Mouse (Mus musculus) midbrain, embryonic 16.5 days (tissue): ENCODE results near the gene Rhof. TPM values are rescaled to one million over a fixed set of nuclear protein-coding genes. Genes with fewer than 3 reads are reported as not detected.

Source experiments
- ATAC-seq: fragments of 200-750 bp; cut with Nextera tagmentation; 2 replicates; pipeline ENCODE4 v1.8.0; 2017; ENCODE audit warnings: moderate TSS enrichment
- H3K27ac ChIP-seq: fragments of 300-500 bp; sonication (generic); 2 replicates; pipeline ENCODE4 v1.5.1; 2014; ENCODE audit warnings: mild to moderate bottlenecking, low read length, mixed read lengths
- H3K27me3 ChIP-seq: fragments of 300-500 bp; sonication (generic); 2 replicates; pipeline ENCODE4 v1.6.1; 2014; ENCODE audit warnings: low read depth, low read length, mixed read lengths; ENCODE audit not compliant: control insufficient read depth, insufficient read depth
- H3K36me3 ChIP-seq: fragments of 300-500 bp; sonication (generic); 2 replicates; pipeline ENCODE4 v1.6.1; 2014; ENCODE audit warnings: mild to moderate bottlenecking, low read length, moderate library complexity, mixed read lengths; ENCODE audit not compliant: control insufficient read depth, insufficient read depth
- H3K4me1 ChIP-seq: fragments of 300-500 bp; sonication (generic); 2 replicates; pipeline ENCODE4 v1.6.1; 2014; ENCODE audit warnings: mild to moderate bottlenecking, low read length, mixed read lengths; ENCODE audit not compliant: control insufficient read depth, insufficient read depth
- H3K4me2 ChIP-seq: fragments of 300-500 bp; sonication (generic); 2 replicates; pipeline ENCODE4 v1.6.1; 2014; ENCODE audit warnings: mild to moderate bottlenecking, low read length, mixed read lengths
- H3K4me3 ChIP-seq: fragments of 300-500 bp; sonication (generic); 2 replicates; pipeline ENCODE4 v1.5.1; 2014; ENCODE audit warnings: low read depth, mild to moderate bottlenecking, low read length, moderate library complexity, mixed read lengths
- H3K9ac ChIP-seq: fragments of 300-500 bp; sonication (generic); 2 replicates; pipeline ENCODE4 v1.6.1; 2014; ENCODE audit warnings: low read depth, low read length, mixed read lengths
- H3K9me3 ChIP-seq: fragments of 300-500 bp; sonication (generic); replicated peaks from 2 replicates; pipeline ENCODE4 v1.6.1; 2014; ENCODE audit warnings: mild to moderate bottlenecking, low read length, mixed read lengths; ENCODE audit not compliant: control insufficient read depth, poor library complexity, severe bottlenecking
- WGBS: fragments of 180-500 bp; shearing (Covaris S2); extraction: QIAGEN DNeasy Blood & Tissue Kit; methylation state at CpG from one replicate; pipeline ENCODE4 v1.1.7; 2014; 5-methylcytosine and 5-hydroxymethylcytosine counted together
- polyA plus RNA-seq: library from polyadenylated mRNA; unstranded; fragments of >200 nt; fragmentation: Nextera tagmentation; extraction: Ambion mirVana; gene quantifications from 2 replicates; pipeline ENCODE4 v1.2.1, GENCODE M21; 2015

Rhof gene
- polyA plus RNA-seq, 1 experiment from 2014 or later = 21.4 TPM

DNA sequence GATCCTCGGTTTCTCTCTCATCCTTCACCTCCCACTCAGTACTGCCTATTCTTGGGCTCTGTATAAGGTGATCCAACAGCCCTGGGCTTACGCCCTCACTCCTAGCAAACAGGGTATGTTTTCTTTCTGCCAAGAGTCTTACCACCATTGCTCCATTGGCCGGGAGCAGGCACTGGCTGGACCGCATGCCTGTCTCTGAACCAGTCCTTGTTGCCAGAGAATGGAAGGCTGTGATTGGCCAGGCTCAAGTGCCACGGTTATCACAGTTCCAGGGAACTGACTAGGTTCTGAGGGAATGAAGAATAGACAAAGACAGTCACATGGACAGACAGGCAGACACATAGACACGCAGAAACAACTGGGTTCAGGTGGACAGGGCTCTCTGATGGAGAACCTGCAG lies 27.7 kb downstream of the Rhof start:
- WGBS = 84% methylated on average over 6 of the region's 6 CpGs
- H3K4me2 ChIP-seq = no peak overlapping the region
- no peak for ATAC-seq

DNA sequence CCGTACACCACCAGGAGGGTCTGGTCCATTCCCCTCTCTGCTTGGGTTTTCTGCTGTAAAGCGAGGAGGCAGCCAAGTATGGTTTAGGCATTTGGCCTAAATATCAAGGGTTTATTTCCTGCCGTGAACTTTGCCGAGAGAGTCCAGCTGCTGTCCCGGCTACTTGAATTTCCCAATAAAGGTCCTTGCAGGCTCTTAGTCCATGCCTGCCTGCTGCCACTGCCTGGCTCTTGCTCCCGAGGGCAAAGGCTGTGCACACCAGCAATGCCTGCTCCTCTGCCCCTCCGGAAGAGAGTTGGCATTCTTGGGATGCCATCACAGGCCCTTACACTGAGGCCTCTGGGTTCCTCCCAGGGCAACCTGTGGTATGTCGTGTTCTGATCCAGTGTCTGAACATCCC lies 28.9 kb downstream of the Rhof start:
- 83% methylated on average over 8 of the region's 8 CpGs for WGBS
- Histone ChIP-seq H3K4me1 (no peaks in the 10 kb centered on the region), H3K27me3 (no peaks in the 10 kb centered on the region), H3K36me3 (peaks cover 16% of the 10 kb centered on the region), H3K4me3 (no peak overlapping the region), H3K9me3 (no peaks in the 10 kb centered on the region), H3K4me2 (no peak overlapping the region), H3K27ac (no peak overlapping the region), H3K9ac (no peak overlapping the region)
- no peak for ATAC-seq

More for the DNA sequence above, 27.7 kb downstream of the Rhof start:
- Histone ChIP-seq H3K4me1 (peaks cover 10% of the 10 kb centered on the region), H3K27me3 (no peaks in the 10 kb centered on the region), H3K36me3 (peaks cover 10% of the 10 kb centered on the region), H3K27ac (no peak overlapping the region), H3K9me3 (no peaks in the 10 kb centered on the region), H3K9ac (no peak overlapping the region), H3K4me3 (no peak overlapping the region)

DNA sequence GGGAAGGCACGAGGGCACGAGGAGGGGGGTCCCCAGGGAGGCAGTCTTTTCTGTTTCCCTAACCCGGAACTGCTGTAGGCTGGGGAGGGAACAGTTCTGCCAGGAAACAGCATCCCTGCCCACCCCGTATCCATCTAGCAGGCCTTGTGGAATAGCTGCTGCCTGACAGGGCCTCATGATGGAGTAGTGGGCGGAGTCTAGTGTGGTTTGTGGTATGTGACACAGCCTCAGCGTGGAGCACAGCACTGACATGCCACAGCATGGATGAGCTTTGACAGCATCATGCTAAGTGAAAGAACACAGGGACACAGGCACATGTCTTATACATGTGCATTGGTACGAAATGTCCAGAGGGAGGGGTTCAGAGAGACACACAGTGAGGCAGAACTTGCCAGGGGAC lies 30.1 kb downstream of the Rhof start:
- WGBS = 80% methylated on average over 7 of the region's 7 CpGs
- no peak overlapping the region for H3K4me3 ChIP-seq
- H3K27ac ChIP-seq = no peak overlapping the region
- H3K4me1 ChIP-seq = no peaks in the 10 kb centered on the region
- no peaks in the 10 kb centered on the region for H3K9me3 ChIP-seq
- H3K9ac ChIP-seq = no peak overlapping the region
- peaks cover 16% of the 10 kb centered on the region for H3K36me3 ChIP-seq
- H3K27me3 ChIP-seq = no peaks in the 10 kb centered on the region
- H3K4me2 ChIP-seq = no peak overlapping the region
- no peak for ATAC-seq

DNA sequence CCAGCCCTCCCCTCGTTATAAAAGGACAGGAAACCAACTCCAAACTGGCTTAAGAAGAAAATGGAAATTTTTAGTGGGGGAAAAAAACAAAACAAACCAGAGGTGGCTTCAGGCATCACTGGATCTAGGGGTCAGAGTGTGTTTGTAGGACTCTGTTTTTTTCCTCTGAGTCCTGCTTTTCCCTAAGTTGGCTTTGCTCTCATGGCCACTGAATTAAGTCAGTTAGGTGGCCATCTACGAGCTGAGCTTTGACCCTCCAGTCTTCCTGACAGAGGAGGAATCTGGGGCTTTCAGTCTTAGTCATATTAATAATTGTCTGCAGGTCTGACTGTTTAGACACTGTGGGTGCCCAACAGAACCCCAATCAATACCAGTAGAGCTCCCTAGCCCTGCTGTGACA lies 34.0 kb downstream of the Rhof start:
- no peaks in the 10 kb centered on the region for H3K4me1 ChIP-seq

DNA sequence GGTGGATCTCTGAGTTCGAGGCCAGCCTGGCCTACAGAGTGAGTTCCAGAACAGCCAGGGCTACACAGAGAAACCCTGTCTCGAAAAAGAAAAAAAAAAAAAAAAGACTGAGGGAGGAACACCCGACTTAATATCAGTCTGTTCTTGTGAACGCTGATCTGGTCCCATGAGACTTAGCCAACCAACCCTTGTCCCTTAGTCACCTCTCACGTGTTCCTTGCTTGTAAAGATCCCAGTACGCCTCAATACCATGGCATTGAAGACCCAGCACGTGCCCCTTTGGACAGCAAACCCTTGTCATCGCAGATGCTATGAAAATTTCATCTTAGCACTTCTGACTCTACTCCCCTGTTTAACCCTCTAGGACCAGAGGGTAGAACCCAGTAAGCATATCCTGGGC lies 36.2 kb downstream of the Rhof start:
- Histone ChIP-seq H3K27me3 (no peaks in the 10 kb centered on the region), H3K9me3 (no peaks in the 10 kb centered on the region), H3K4me1 (no peaks in the 10 kb centered on the region), H3K4me3 (no peak overlapping the region), H3K27ac (no peak overlapping the region), H3K9ac (no peak overlapping the region), H3K36me3 (peaks cover 10% of the 10 kb centered on the region), H3K4me2 (no peak overlapping the region)
- no peak for ATAC-seq
- 92% methylated on average over 8 of the region's 8 CpGs for WGBS

More for the DNA sequence above, 34.0 kb downstream of the Rhof start:
- Histone ChIP-seq H3K36me3 (peaks cover 14% of the 10 kb centered on the region), H3K9ac (no peak overlapping the region), H3K9me3 (no peaks in the 10 kb centered on the region), H3K4me2 (no peak overlapping the region), H3K4me3 (no peak overlapping the region), H3K27me3 (no peaks in the 10 kb centered on the region), H3K27ac (no peak overlapping the region)
- ATAC-seq = no peak
- WGBS = 82% methylated on average over 2 of the region's 2 CpGs

DNA sequence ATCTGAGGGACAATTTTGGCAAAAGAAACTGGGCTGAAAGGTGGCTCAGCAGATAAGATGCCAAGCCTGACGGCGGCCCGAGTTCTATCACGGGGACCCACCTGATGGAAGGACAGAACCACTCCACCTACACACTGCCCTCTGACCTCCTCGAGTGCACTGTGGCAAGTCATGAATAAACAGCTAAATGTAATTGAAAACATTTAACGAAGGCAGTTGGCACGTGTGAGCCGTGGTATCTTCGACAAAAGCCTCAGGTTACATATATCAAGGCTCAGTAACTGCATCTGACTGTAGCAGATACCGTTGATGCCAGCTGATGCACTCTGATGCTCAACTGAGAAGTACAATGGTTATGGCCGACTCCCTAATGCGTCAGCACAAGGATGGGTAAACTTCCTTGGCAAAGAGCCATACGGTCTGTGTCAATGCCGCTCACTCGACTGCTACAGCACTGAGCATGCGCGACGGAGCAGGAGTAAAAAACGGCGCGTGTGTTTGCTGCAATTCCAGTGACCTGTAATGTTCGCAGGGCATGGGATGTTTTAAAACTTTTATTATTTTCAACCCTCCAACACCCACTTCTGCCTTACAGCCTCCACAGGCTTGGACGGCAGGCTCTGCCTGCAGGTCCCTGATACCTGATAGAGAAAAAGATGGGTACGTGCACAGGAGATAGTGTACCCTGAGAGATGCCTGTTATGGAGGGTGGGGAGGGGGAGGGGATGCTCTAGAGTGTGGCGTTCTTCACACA lies 38.1 kb downstream of the Rhof start:
- H3K9me3 ChIP-seq = no peaks in the 10 kb centered on the region
- no peak overlapping the region for H3K4me2 ChIP-seq
- no peak overlapping the region for H3K27ac ChIP-seq
- no peaks in the 10 kb centered on the region for H3K4me1 ChIP-seq
- no peak for ATAC-seq
- 88% methylated on average over 25 of the region's 25 CpGs for WGBS
- H3K27me3 ChIP-seq = no peaks in the 10 kb centered on the region
- H3K36me3 ChIP-seq = peaks cover 2% of the 10 kb centered on the region
- no peak overlapping the region for H3K4me3 ChIP-seq
- no peak overlapping the region for H3K9ac ChIP-seq

DNA sequence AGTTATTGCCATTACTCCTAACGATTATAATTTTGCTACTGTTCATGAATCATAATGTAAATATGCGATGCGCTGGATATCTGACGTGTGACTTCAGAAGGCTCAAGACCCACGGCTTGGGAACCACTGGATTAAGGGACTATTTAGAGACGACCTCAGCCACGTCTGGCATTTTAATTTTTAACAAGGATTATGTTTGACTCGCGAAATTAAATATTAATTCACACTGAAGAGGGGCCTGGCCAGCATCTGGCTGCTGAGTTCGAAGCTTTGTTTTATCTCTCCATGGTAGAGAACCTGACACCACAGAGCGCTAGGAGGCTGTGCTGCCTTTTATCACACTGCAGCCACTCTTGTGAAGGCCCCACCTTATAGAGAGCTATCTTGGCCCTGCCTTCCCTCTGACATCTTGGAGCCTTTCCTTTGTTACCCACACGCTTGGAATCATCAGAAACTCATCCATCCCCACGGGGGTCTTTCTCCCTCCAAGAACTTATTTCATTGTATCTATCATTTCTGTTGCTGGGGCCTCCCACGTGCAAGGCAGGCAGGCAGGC lies 39.3 kb downstream of the Rhof start:
- H3K27ac ChIP-seq = no peak overlapping the region
- no peaks in the 10 kb centered on the region for H3K36me3 ChIP-seq
- H3K27me3 ChIP-seq = no peaks in the 10 kb centered on the region
- no peaks in the 10 kb centered on the region for H3K9me3 ChIP-seq
- H3K4me2 ChIP-seq = no peak overlapping the region
- H3K4me3 ChIP-seq = no peak overlapping the region
- WGBS = 70% methylated on average over 14 of the region's 14 CpGs
- no peak overlapping the region for H3K9ac ChIP-seq
- H3K4me1 ChIP-seq = no peaks in the 10 kb centered on the region
- no peak for ATAC-seq

DNA sequence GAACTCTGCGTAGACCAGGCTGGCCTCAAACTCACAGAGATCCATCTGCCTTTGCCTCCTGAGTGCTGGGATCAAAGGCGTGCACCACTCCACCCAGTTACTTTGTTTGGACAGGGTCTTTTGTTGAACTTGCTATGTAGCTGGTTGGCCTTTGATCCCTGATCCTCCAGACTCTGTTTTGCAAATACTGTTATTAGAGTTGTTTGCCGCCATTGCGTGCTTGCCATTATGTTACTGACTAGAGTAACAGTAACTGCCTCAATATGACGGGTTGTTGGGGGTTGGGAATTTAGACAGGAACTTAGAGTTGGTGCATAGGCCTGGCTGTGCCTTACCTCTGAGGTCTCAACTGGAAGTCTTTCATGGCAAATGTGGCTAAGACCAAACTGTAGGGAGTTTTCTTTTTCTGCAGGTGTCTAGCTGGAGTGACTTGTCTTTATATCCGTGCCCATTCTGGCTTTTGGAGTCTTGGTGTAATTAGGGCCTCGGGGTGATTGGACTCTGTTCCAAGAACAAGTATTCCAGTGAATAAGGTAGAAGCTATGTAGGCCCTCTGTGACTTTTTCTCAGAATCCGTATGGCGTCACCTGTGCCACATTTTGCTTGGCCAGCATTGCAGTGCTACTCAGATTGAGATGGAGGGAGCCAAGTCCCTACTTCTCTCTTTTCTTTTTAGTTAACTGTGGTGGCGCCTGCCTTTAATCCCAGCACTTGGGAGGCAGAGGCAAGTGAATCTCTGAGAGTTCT lies 41.8 kb downstream of the Rhof start:
- H3K4me2 ChIP-seq = no peak overlapping the region
- no peak overlapping the region for H3K27ac ChIP-seq
- H3K36me3 ChIP-seq = no peaks in the 10 kb centered on the region
- no peak overlapping the region for H3K4me3 ChIP-seq
- WGBS = 88% methylated on average over 10 of the region's 10 CpGs
- H3K9me3 ChIP-seq = no peaks in the 10 kb centered on the region
- no peak for ATAC-seq
- H3K9ac ChIP-seq = no peak overlapping the region
- H3K27me3 ChIP-seq = no peaks in the 10 kb centered on the region
- H3K4me1 ChIP-seq = no peaks in the 10 kb centered on the region

DNA sequence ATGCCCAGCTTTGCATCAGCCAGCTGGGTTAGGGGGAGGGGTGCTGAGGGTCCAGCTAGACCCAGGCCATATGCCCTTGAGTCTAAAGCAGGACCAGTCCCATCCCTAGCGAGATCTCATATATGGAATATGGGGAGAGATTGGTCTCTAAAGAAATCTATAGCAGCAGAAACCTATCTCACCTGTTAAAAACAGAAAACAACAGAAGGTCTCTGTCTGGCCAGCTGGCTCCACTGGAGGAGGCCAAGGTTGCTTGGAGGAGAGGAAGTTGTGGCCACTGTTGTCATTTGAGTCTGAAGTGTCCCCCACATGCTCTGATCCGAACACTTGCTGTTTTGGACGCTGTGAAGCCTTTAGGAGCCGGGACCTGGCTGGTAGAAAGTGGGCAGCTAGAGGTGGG lies 43.7 kb downstream of the Rhof start:
- H3K4me1 ChIP-seq = no peaks in the 10 kb centered on the region
- H3K4me3 ChIP-seq = no peak overlapping the region
- no peak overlapping the region for H3K27ac ChIP-seq
- H3K9me3 ChIP-seq = no peaks in the 10 kb centered on the region
- H3K36me3 ChIP-seq = no peaks in the 10 kb centered on the region
- ATAC-seq = no peak
- no peak overlapping the region for H3K4me2 ChIP-seq
- 95% methylated on average over 4 of the region's 4 CpGs for WGBS
- H3K27me3 ChIP-seq = no peaks in the 10 kb centered on the region
- no peak overlapping the region for H3K9ac ChIP-seq
